Mouse (Mus musculus): Measurements from ENCODE around the gene Bzw2. TPM values are rescaled to one million over a fixed set of nuclear protein-coding genes. Genes with fewer than 3 reads are reported as not detected.

Bzw2 gene
- polyA plus RNA-seq, 1 experiment: 37.2 TPM

DNA sequence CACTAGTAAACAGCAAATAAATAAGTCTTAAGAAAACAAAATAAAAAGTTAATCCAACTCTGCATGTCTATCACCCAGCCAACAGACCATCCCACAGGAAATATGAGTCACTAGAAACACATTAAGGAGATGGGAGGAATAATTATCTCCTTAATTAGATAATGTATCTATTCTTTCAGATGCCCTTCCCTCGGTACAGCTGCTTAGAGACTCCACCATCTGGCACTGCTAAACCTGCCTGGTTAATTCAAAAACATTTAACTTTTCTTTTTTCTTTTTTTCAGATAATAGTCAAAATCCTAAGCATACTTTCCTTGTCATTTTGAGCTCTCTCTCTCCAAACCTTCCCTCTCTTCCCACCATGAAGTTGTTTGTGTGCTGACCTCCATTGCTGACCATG, 92.0 kb downstream of the Bzw2 start:
- no peak for TF ChIP-seq POLR2A (IDR thresholded peaks at IDR 0.05; ENCODE audit: extremely low read depth, insufficient read depth, low read length)
- no peak for TF ChIP-seq CTCF (IDR thresholded peaks at IDR 0.05; ENCODE audit: extremely low read depth, insufficient read depth, low read length)
- peaks cover 2% of the 10 kb centered on the region; the same call in 1 of the 2 replicates for H3K4me1 ChIP-seq (ENCODE audit: control insufficient read depth, insufficient read depth, low read length)
- H3K27ac ChIP-seq (ENCODE audit: insufficient read depth, low read length): no peak overlapping the region
- H3K4me3 ChIP-seq (ENCODE audit: insufficient read depth, low read length): no peak overlapping the region

GRCm38 (mm10) chr12:36057699-36058098, 100.2 kb downstream of the Bzw2 start:
- TF ChIP-seq POLR2A (IDR thresholded peaks at IDR 0.05; ENCODE audit: extremely low read depth, insufficient read depth, low read length): no peak
- H3K4me1 ChIP-seq (ENCODE audit: control insufficient read depth, insufficient read depth, low read length): no peaks in the 10 kb centered on the region
- no peak overlapping the region for H3K4me3 ChIP-seq (ENCODE audit: insufficient read depth, low read length)
- no peak overlapping the region for H3K27ac ChIP-seq (ENCODE audit: insufficient read depth, low read length)

GRCm38 (mm10) chr12:36050276-36050675, 107.6 kb downstream of the Bzw2 start:
- H3K27ac ChIP-seq (ENCODE audit: insufficient read depth, low read length): no peak overlapping the region

DNA sequence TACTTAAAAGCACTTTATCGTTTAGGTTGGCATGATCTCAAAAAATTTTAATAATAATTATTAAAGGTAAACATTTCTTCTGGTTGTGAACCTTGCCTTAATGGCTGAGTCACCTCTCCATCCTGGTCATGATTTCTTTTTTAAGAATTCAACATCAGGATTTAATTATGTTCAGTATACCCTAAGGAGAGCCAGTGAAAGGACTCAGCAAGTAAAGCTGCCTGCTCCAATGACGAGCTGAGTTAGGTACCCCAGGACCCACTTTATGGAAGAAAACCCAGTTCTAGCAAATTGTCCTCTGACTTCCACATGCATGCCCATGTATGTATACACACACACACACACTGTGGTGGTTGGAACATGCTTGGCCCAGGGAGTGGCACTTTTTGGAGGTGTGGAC, 110.3 kb downstream of the Bzw2 start:
- H3K27ac ChIP-seq (ENCODE audit: insufficient read depth, low read length): no peak overlapping the region
- no peak overlapping the region for H3K4me3 ChIP-seq (ENCODE audit: insufficient read depth, low read length)
- TF ChIP-seq POLR2A (IDR thresholded peaks at IDR 0.05; ENCODE audit: extremely low read depth, insufficient read depth, low read length): no peak
- no peak for TF ChIP-seq CTCF (IDR thresholded peaks at IDR 0.05; ENCODE audit: extremely low read depth, insufficient read depth, low read length)
- H3K4me1 ChIP-seq (ENCODE audit: control insufficient read depth, insufficient read depth, low read length): no peaks in the 10 kb centered on the region

More at GRCm38 (mm10) chr12:36050276-36050675, 107.6 kb downstream of the Bzw2 start:
- TF ChIP-seq CTCF (IDR thresholded peaks at IDR 0.05; ENCODE audit: extremely low read depth, insufficient read depth, low read length): no peak
- no peak for TF ChIP-seq POLR2A (IDR thresholded peaks at IDR 0.05; ENCODE audit: extremely low read depth, insufficient read depth, low read length)
- Histone ChIP-seq H3K4me3 (ENCODE audit: insufficient read depth, low read length) (no peak overlapping the region), H3K4me1 (ENCODE audit: control insufficient read depth, insufficient read depth, low read length) (no peaks in the 10 kb centered on the region)

DNA sequence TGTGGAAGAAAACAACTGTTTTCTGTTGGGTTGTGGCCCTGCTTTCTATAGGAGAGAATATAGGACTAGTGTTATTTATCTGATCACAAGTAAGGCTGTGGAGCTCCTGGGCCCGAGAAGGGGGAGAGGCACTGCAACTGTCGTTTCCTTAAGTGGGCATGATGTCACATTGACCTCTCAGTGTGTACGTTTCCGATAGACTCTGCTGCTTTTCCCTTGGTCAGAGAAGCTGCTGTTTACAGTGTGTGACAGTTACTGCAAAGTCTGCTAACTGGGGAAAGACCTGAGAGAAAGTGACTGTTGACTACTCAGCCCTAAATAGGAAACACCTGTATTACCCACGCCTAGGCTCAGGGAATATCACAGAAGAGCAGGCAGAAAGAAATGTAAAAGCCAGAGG, 111.7 kb downstream of the Bzw2 start:
- Histone ChIP-seq H3K27ac (ENCODE audit: insufficient read depth, low read length) (no peak overlapping the region), H3K4me1 (ENCODE audit: control insufficient read depth, insufficient read depth, low read length) (no peaks in the 10 kb centered on the region), H3K4me3 (ENCODE audit: insufficient read depth, low read length) (no peak overlapping the region)
- TF ChIP-seq POLR2A (IDR thresholded peaks at IDR 0.05; ENCODE audit: extremely low read depth, insufficient read depth, low read length): no peak
- TF ChIP-seq CTCF (IDR thresholded peaks at IDR 0.05; ENCODE audit: extremely low read depth, insufficient read depth, low read length): no peak

- Histone ChIP-seq H3K27ac (ENCODE audit: insufficient read depth, low read length) (no peak overlapping the region), H3K4me3 (ENCODE audit: insufficient read depth, low read length) (no peak overlapping the region), H3K4me1 (ENCODE audit: control insufficient read depth, insufficient read depth, low read length) (no peaks in the 10 kb centered on the region)
- TF ChIP-seq CTCF (IDR thresholded peaks at IDR 0.05; ENCODE audit: extremely low read depth, insufficient read depth, low read length) (no peak), POLR2A (IDR thresholded peaks at IDR 0.05; ENCODE audit: extremely low read depth, insufficient read depth, low read length) (no peak)
Observed at GRCm38 (mm10) chr12:36044691-36045090, 113.2 kb downstream of the Bzw2 start.

- H3K4me3 ChIP-seq (ENCODE audit: insufficient read depth, low read length): peak within 1 kb of the TSS; percentile 97
Observed at GRCm38 (mm10) chr12:36042348-36042778, 115.5 kb downstream of the Bzw2 start, which contains the start of gene Tspan13. Gene Tspan13 (minus strand): TSS chr12:36042500.

More at GRCm38 (mm10) chr12:36042348-36042778, 115.5 kb downstream of the Bzw2 start, which contains the start of gene Tspan13:
- peak within 1 kb of the TSS; percentile 97 for H3K27ac ChIP-seq (ENCODE audit: insufficient read depth, low read length)
- no peaks in the 10 kb centered on the region for H3K4me1 ChIP-seq (ENCODE audit: control insufficient read depth, insufficient read depth, low read length)
- TF ChIP-seq POLR2A (IDR thresholded peaks at IDR 0.05; ENCODE audit: extremely low read depth, insufficient read depth, low read length) (peak; percentile 78), CTCF (IDR thresholded peaks at IDR 0.05; ENCODE audit: extremely low read depth, insufficient read depth, low read length) (no peak)

Other genes with a start within 250 kb of the Bzw2 start
- not detected in 2 replicates for gene Agr3, start 232.5 kb downstream of the Bzw2 start, polyA plus RNA-seq (2012; rRNA removed)
- gene Agr2, start 165.2 kb downstream of the Bzw2 start, polyA plus RNA-seq (2012; rRNA removed): 0.15 and 0.28 TPM in 2 replicates
- gene Tspan13, start 115.6 kb downstream of the Bzw2 start, polyA plus RNA-seq (2012; rRNA removed): 168 and 176 TPM in 2 replicates
- 43.1 and 43.5 TPM in 2 replicates for gene Ankmy2, start 966 bp downstream of the Bzw2 start, polyA plus RNA-seq (2012; rRNA removed)
- gene Lrrc72, start 95.3 kb upstream of the Bzw2 start, polyA plus RNA-seq (2012; rRNA removed): not detected in 2 replicates
- 0.63 and 0.83 TPM in 2 replicates for gene Sostdc1, start 156.1 kb upstream of the Bzw2 start, polyA plus RNA-seq (2012; rRNA removed)
- gene Ispd, start 223.4 kb upstream of the Bzw2 start, polyA plus RNA-seq (2012; rRNA removed): 4.8 and 5.2 TPM in 2 replicates
- 1.0 and 1.1 TPM in 2 replicates for gene D630036H23Rik, start 224.1 kb upstream of the Bzw2 start, polyA plus RNA-seq (2012; rRNA removed)